Mouse (Mus musculus): Measurements from ENCODE around the gene Kdm2a.

GRCm38 (mm10) chr19:4332653-4333052 lies 65.4 kb downstream of the Kdm2a start:
- TF ChIP-seq CTCF (IDR thresholded peaks at IDR 0.05; ENCODE audit: extremely low read depth, insufficient read length, insufficient replicate concordance, low read depth, low read length) (no peak), POLR2A (IDR thresholded peaks at IDR 0.05; ENCODE audit: low read depth, low read length) (no peak)

Data from small intestine, adult 2 months (tissue).